Mouse (Mus musculus): ENCODE results near the gene Vmn2r87. TPM values are rescaled to one million over a fixed set of nuclear protein-coding genes. Genes with fewer than 3 reads are reported as not detected.

Vmn2r87 gene
- not detected in 2 replicates for polyA plus RNA-seq (2015; fragmentation: Nextera tagmentation; extraction: Ambion mirVana)

GRCm38 (mm10) chr10:130497296-130497695 lies at the start of gene Vmn2r87:
Gene Vmn2r87 (minus strand): TSS chr10:130497396.

GRCm38 (mm10) chr10:130455950-130456349 lies 41.2 kb downstream of the Vmn2r87 start, which contains the start of gene Vmn2r86:
Gene Vmn2r86 (minus strand): TSS chr10:130456050.

GRCm38 (mm10) chr10:130429603-130430002 lies 67.6 kb downstream of the Vmn2r87 start, which contains the start of gene Vmn2r85:
Gene Vmn2r85 (minus strand): TSS chr10:130429703.

Other genes starting within 250 kb of the Vmn2r87 start
- not detected in 2 replicates for gene Neurod4, start 217.2 kb downstream of the Vmn2r87 start, polyA plus RNA-seq (2015; fragmentation: Nextera tagmentation; extraction: Ambion mirVana)
- gene Tespa1, start 174.5 kb downstream of the Vmn2r87 start, polyA plus RNA-seq (2015; fragmentation: Nextera tagmentation; extraction: Ambion mirVana) = 7.5 and 10.8 TPM in 2 replicates
- 0.08 and 0.17 TPM in 2 replicates for gene Vmn2r84, start 103.1 kb downstream of the Vmn2r87 start, polyA plus RNA-seq (2015; fragmentation: Nextera tagmentation; extraction: Ambion mirVana)
- not detected in 2 replicates for gene Vmn2r85, start 67.7 kb downstream of the Vmn2r87 start, polyA plus RNA-seq (2015; fragmentation: Nextera tagmentation; extraction: Ambion mirVana)
- gene Vmn2r86, start 41.3 kb downstream of the Vmn2r87 start, polyA plus RNA-seq (2015; fragmentation: Nextera tagmentation; extraction: Ambion mirVana) = not detected in 2 replicates